Mouse (Mus musculus): ENCODE results near the gene Ndufs3. TPM values are rescaled to one million over a fixed set of nuclear protein-coding genes. Genes with fewer than 3 reads are reported as not detected.

Ndufs3 gene
- total and polyA plus RNA-seq, 3 experiments, result 134 to 193 TPM; not detected in 1

- no peak for TF ChIP-seq RCOR1 (IDR thresholded peaks at IDR 0.05; ENCODE audit: low read depth, low read length)
- TF ChIP-seq SIN3A (IDR thresholded peaks at IDR 0.05; ENCODE audit: low read length), result peak; percentile 66
- TF ChIP-seq EP300 (IDR thresholded peaks at IDR 0.05; ENCODE audit: low read depth in 1 of 2, low read length in 2 of 2), result no peak
- no peak for TF ChIP-seq MYB (IDR thresholded peaks at IDR 0.05; ENCODE audit: low read depth, low read length)
- no peak for TF ChIP-seq POLR2AphosphoS5 (IDR thresholded peaks at IDR 0.05; ENCODE audit: borderline replicate concordance, low read depth, low read length)
- TF ChIP-seq ETS1 (IDR thresholded peaks at IDR 0.05; ENCODE audit: low read depth, low read length), result no peak
- no peak for TF ChIP-seq USF2 (IDR thresholded peaks at IDR 0.05; ENCODE audit: borderline replicate concordance in 1 of 2, insufficient read depth in 1 of 2, low read depth in 1 of 2, low read length in 2 of 2)
- peak; percentile 75 for TF ChIP-seq USF1 (IDR thresholded peaks at IDR 0.05; ENCODE audit: low read depth, low read length)
- TF ChIP-seq HCFC1 (IDR thresholded peaks at IDR 0.05; ENCODE audit: low read depth, low read length), result peak; percentile 75; the same call in 1 of the 2 replicates
- TF ChIP-seq TCF12 (IDR thresholded peaks at IDR 0.05; ENCODE audit: low read depth, low read length), result peak; percentile 59; the same call in 1 of the 2 replicates
- peak; percentile 58 to 94; a peak in 3 of 4 replicates for TF ChIP-seq POLR2A (IDR thresholded peaks at IDR 0.05; ENCODE audit: control insufficient read depth in 1 of 2, insufficient read depth in 1 of 2, low read depth in 1 of 2, low read length in 2 of 2, poor library complexity in 1 of 2)
- 0 out of 2 replicates have a peak, but pooled peaks have one; percentile 49 for TF ChIP-seq UBTF (IDR thresholded peaks at IDR 0.05; ENCODE audit: borderline replicate concordance, insufficient read depth, low read depth, low read length)
- TF ChIP-seq ZNF384 (IDR thresholded peaks at IDR 0.05; ENCODE audit: low read depth, low read length), result no peak
- no peak for TF ChIP-seq E2F4 (IDR thresholded peaks at IDR 0.05; ENCODE audit: borderline replicate concordance, low read depth, low read length)
- TF ChIP-seq NELFE (IDR thresholded peaks at IDR 0.05; ENCODE audit: low read depth, low read length), result peak; percentile 76
- TF ChIP-seq SMC3 (IDR thresholded peaks at IDR 0.05; ENCODE audit: low read depth, low read length), result no peak
- peak; percentile 57 to 81 (median 75); a peak in 5 of 6 replicates for TF ChIP-seq CTCF (IDR thresholded peaks at IDR 0.05 in 2 of 3, conservative IDR thresholded peaks at IDR 0.05 in 1 of 3; ENCODE audit: control insufficient read depth in 1 of 3, insufficient read depth in 1 of 3, low read depth in 2 of 3, low read length in 3 of 3, poor library complexity in 1 of 3, severe bottlenecking in 1 of 3)
- peak; percentile 91; the same call in 1 of the 2 replicates for TF ChIP-seq MAZ (IDR thresholded peaks at IDR 0.05; ENCODE audit: low read depth, low read length)
- no peak for TF ChIP-seq ZKSCAN1 (IDR thresholded peaks at IDR 0.05; ENCODE audit: low read depth, low read length)
- TF ChIP-seq MAFK (IDR thresholded peaks at IDR 0.05; ENCODE audit: borderline replicate concordance, low read depth, low read length), result no peak
- TF ChIP-seq TAL1 (IDR thresholded peaks at IDR 0.05; ENCODE audit: low read length), result no peak
- no peak for TF ChIP-seq GATA1 (IDR thresholded peaks at IDR 0.05; ENCODE audit: low read depth, low read length)
- peak; percentile 70; the same call in 1 of the 2 replicates for TF ChIP-seq MAX (IDR thresholded peaks at IDR 0.05; ENCODE audit: low read length)
- TF ChIP-seq KAT2A (conservative IDR thresholded peaks at IDR 0.05; ENCODE audit: low read depth, low read length), result no peak; the same call in 1 of the 2 replicates
- peak; percentile 51; the same call in 1 of the 2 replicates for TF ChIP-seq MYC (IDR thresholded peaks at IDR 0.05; ENCODE audit: low read depth, low read length)
- TF ChIP-seq TBP (IDR thresholded peaks at IDR 0.05; ENCODE audit: low read depth, low read length), result no peak
Observed at GRCm38 (mm10) chr2:90940233-90941229, 35.9 kb upstream of the Ndufs3 start, which contains the start of gene Celf1 (continued).
